Mouse (Mus musculus) stomach, embryonic 14.5 days (tissue): ENCODE measurements around the gene Mtap. TPM values are rescaled to one million over a fixed set of nuclear protein-coding genes. Genes with fewer than 3 reads are reported as not detected.

Source experiments
- ATAC-seq: fragments of 200-750 bp; cut with Nextera tagmentation; 2 replicates; pipeline ENCODE4 v1.8.0; 2017; ENCODE audit warnings: low read depth, moderate TSS enrichment; ENCODE audit not compliant: insufficient number of reproducible peaks, insufficient read depth, low FRiP score
- H3K27ac ChIP-seq: fragments of 300-500 bp; sonication (generic); 2 replicates; pipeline ENCODE4 v1.5.1; 2014; ENCODE audit warnings: mild to moderate bottlenecking, low read length, moderate library complexity, mixed read lengths
- H3K27me3 ChIP-seq: fragments of 300-500 bp; sonication (generic); 2 replicates; pipeline ENCODE4 v1.6.1; 2014; ENCODE audit warnings: low read length, control low read depth, mixed read lengths; ENCODE audit not compliant: control insufficient read depth, insufficient read depth
- H3K36me3 ChIP-seq: fragments of 300-500 bp; sonication (generic); 2 replicates; pipeline ENCODE4 v1.6.1; 2014; ENCODE audit warnings: mild to moderate bottlenecking, control low read depth, low read length, moderate library complexity, mixed read lengths; ENCODE audit not compliant: control insufficient read depth, insufficient read depth
- H3K4me1 ChIP-seq: fragments of 300-500 bp; sonication (generic); 2 replicates; pipeline ENCODE4 v1.6.1; 2014; ENCODE audit warnings: low read length, control low read depth, mixed read lengths; ENCODE audit not compliant: control insufficient read depth, insufficient read depth
- H3K4me2 ChIP-seq: fragments of 300-500 bp; sonication (generic); replicated peaks from 2 replicates; pipeline ENCODE4 v1.6.1; 2014; ENCODE audit warnings: low read depth, low read length, control low read depth
- H3K4me3 ChIP-seq: fragments of 300-500 bp; sonication (generic); 2 replicates; pipeline ENCODE4 v1.5.1; 2014; ENCODE audit warnings: low read depth, low read length, control low read depth
- H3K9ac ChIP-seq: fragments of 300-500 bp; sonication (generic); replicated peaks from 2 replicates; pipeline ENCODE4 v1.6.1; 2014; ENCODE audit warnings: low read depth, mild to moderate bottlenecking, control low read depth, low read length, moderate library complexity, mixed read lengths
- H3K9me3 ChIP-seq: fragments of 300-500 bp; sonication (generic); 2 replicates; pipeline ENCODE4 v1.6.1; 2016; ENCODE audit warnings: low read depth, low read length, control low read depth; ENCODE audit not compliant: control insufficient read depth
- whole genome bisulfite sequencing: fragments of 180-500 bp; shearing (Covaris S2); extraction: QIAGEN DNeasy Blood & Tissue Kit; methylation state at CpG from one replicate; pipeline ENCODE4 v1.1.7; 2014; 5-methylcytosine and 5-hydroxymethylcytosine counted together
- polyA plus RNA-seq: library from polyadenylated mRNA; unstranded; fragments of >200 nt; fragmentation: Nextera tagmentation; extraction: Ambion mirVana; gene quantifications from 2 replicates; pipeline ENCODE4 v1.2.1, GENCODE M21; 2014

The Mtap gene
- polyA plus RNA-seq, 1 experiment from 2014 or later = 73.0 TPM

- Histone ChIP-seq H3K9me3 (no peaks in the 10 kb centered on the region), H3K9ac (no peak overlapping the region), H3K4me2 (0 out of 2 replicates have a peak overlapping the region, but pooled peaks have one; percentile 2), H3K27ac (peak overlapping the region; percentile 77), H3K36me3 (no peaks in the 10 kb centered on the region), H3K4me3 (peak overlapping the region; percentile 2; the same call in 1 of the 2 replicates), H3K4me1 (no peaks in the 10 kb centered on the region), H3K27me3 (no peaks in the 10 kb centered on the region)
- 21% methylated on average over 20 of the region's 20 CpGs for WGBS
- peak; percentile 85 for ATAC-seq
These were observed 8.6 kb upstream of the Mtap start for GRCm38 (mm10) chr4:89128080-89128936.

DNA sequence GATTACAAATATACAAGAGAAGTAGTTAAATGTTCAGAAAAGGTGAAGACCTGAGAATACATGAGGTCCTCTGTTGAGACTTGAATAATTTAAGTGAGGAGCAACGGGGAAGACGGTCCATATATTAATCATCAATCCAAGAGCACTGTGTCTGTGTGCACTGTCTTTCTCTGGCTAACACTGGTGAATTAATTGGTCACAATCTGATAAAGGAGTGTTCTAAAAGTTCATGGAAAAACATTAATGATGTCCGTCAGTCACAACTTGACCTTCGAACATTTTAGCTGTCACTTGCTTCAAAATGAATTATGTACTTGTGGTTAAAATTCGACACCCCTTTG is 8.0 kb upstream of the Mtap start:
- H3K27me3 ChIP-seq = no peaks in the 10 kb centered on the region
- H3K4me1 ChIP-seq = no peaks in the 10 kb centered on the region
- H3K4me3 ChIP-seq = no peak overlapping the region
- 0 out of 2 replicates have a peak overlapping the region, but pooled peaks have one; percentile 2 for H3K4me2 ChIP-seq
- no peak overlapping the region for H3K9ac ChIP-seq
- H3K36me3 ChIP-seq = no peaks in the 10 kb centered on the region
- ATAC-seq = 0 out of 2 replicates have a peak, but pooled peaks have one; percentile 15
- H3K9me3 ChIP-seq = no peaks in the 10 kb centered on the region
- peak overlapping the region; percentile 77 for H3K27ac ChIP-seq
- 49% methylated on average over 5 of the region's 5 CpGs for WGBS

GRCm38 (mm10) chr4:89129311-89129913 is 7.5 kb upstream of the Mtap start:
- Histone ChIP-seq H3K27me3 (no peaks in the 10 kb centered on the region), H3K4me3 (no peak overlapping the region), H3K4me2 (no peak overlapping the region), H3K9me3 (no peaks in the 10 kb centered on the region), H3K27ac (no peak overlapping the region), H3K36me3 (no peaks in the 10 kb centered on the region), H3K9ac (no peak overlapping the region), H3K4me1 (no peaks in the 10 kb centered on the region)
- peak; percentile 38; the same call in 1 of the 2 replicates for ATAC-seq
- WGBS = 4% methylated on average over 5 of the region's 5 CpGs

DNA sequence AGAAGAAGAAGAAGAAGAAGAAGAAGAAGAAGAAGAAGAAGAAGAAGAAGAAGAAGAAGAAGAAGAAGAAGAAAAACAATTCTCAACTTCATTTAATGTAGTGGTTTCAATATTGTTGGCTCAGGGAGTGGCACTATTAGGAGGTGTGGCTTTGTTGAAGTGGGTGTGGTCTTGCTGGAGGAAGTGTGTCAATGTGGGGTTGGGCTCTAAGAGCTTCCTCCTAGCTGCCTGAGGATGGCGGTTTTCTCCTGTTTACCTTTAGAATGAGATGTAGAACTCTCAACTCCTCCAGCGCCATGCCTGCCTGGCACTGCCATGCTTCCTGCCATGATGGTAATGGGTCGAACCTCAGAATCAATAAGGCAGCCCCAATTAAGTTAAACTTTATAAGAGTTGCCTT is 5.1 kb upstream of the Mtap start:
- no peaks in the 10 kb centered on the region for H3K27me3 ChIP-seq
- no peaks in the 10 kb centered on the region for H3K9me3 ChIP-seq
- H3K4me3 ChIP-seq = no peak overlapping the region
- no peaks in the 10 kb centered on the region for H3K4me1 ChIP-seq
- H3K9ac ChIP-seq = no peak overlapping the region
- no peaks in the 10 kb centered on the region for H3K36me3 ChIP-seq
- no peak for ATAC-seq
- no peak overlapping the region for H3K4me2 ChIP-seq
- WGBS = 71% methylated on average over 3 of the region's 3 CpGs
- no peak overlapping the region for H3K27ac ChIP-seq

DNA sequence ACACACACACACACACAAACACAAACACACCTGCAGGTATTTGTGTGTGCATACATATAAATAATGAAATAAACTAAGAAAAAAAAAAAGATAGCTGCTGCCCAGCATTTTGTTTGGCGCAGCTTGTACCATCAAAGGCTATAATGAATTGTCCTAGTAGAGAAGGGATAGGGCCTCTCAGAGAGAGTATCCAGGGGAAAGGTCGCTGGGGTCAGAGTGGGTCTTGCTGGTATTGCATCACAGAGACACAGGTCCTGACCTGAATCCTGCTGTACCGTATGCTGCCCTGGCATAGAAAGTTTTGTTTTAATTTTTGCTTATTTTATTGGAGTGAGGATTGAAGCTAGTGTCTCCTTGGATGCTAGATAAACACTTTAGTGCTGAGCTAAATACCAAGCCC is 566 bp upstream of the Mtap start:
- no peaks in the 10 kb centered on the region for H3K36me3 ChIP-seq
- H3K27me3 ChIP-seq = no peaks in the 10 kb centered on the region
- WGBS = 19% methylated on average over 3 of the region's 3 CpGs

DNA sequence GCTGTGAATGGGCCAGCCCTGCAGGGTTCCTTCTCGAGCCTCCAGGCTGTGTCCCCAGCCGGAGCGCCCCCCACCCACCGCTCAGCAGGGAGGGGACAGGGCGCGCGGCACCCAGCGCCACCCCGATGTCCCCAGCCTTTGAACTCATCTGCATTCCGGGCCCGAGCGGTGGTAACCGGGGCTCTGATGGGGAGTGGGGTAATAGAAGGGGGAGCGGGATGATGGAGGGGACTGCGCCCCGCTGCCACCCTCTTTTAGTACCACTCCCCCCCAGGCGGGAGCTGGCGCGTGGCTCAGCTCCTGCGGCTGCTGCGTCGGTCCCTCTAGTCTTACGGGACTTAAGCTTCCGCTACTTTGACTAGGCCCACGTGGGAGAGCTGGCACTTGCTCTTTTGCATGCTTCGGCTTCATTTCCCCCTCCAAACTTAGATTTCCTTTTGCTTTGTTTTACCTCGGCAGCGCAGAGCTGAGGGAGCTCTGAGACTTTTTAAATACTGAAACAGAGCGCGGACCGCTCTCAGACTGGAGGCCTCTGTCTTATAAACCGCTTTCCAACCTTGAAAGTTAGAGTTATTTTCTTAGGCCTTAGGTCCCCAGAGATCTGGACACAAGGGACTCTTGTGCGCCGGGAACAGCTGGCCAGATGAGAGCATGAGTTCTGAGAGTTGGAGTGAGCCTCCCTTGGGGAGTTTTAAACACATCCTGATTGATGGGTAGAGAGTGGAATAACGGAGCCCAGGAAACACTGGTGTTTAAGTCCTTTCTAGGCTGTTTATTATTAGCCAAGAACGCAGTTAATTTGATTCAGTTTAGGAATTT is 829 bp downstream of the Mtap start:
- Histone ChIP-seq H3K36me3 (no peaks in the 10 kb centered on the region), H3K4me1 (peaks cover 18% of the 10 kb centered on the region), H3K9ac (peak overlapping the region; percentile 68), H3K9me3 (no peaks in the 10 kb centered on the region), H3K4me2 (peak overlapping the region; percentile 51), H3K27me3 (no peaks in the 10 kb centered on the region), H3K4me3 (peak overlapping the region; percentile 84), H3K27ac (peak overlapping the region; percentile 95)
- ATAC-seq = peak; percentile 83; the same call in 1 of the 2 replicates
- under 1% methylated on average over 36 of the region's 36 CpGs for WGBS

More for the DNA sequence above, 566 bp upstream of the Mtap start:
- Histone ChIP-seq H3K27ac (peak overlapping the region; percentile 95; the same call in 1 of the 2 replicates), H3K4me2 (peak overlapping the region; percentile 51; the same call in 1 of the 2 replicates), H3K4me3 (peak overlapping the region; percentile 84; the same call in 1 of the 2 replicates), H3K9me3 (no peaks in the 10 kb centered on the region), H3K4me1 (peaks cover 18% of the 10 kb centered on the region), H3K9ac (no peak overlapping the region)
- no peak for ATAC-seq

GRCm38 (mm10) chr4:89138361-89138651 is 1.4 kb downstream of the Mtap start:
- ATAC-seq = no peak
- Histone ChIP-seq H3K9ac (peak overlapping the region; percentile 68), H3K36me3 (no peaks in the 10 kb centered on the region), H3K9me3 (no peaks in the 10 kb centered on the region), H3K4me2 (peak overlapping the region; percentile 51), H3K4me3 (peak overlapping the region; percentile 84), H3K27me3 (no peaks in the 10 kb centered on the region), H3K27ac (peak overlapping the region; percentile 95; the same call in 1 of the 2 replicates), H3K4me1 (peaks cover 18% of the 10 kb centered on the region)
- 12% methylated on average over 4 of the region's 4 CpGs for WGBS

DNA sequence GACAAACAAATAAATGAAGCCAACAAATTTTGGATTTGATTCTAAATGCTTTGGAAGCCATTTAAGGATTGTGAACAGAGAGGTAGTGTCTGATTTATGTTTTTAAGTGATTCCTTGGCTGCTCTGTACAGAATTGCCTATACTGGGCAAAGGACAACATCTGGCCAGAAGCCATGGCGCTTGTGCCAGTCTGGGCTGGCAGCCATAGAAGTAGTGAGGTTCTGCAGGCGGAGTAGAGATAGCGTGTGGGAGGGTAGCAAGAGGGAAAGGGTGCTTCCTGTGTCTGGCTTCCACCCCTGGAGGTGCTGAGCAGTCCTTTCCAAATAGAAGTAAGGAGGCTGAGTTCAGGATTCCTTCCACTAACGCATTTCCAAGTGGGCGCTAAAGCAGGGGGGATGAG is 3.9 kb downstream of the Mtap start:
- no peak overlapping the region for H3K27ac ChIP-seq
- H3K9me3 ChIP-seq = no peaks in the 10 kb centered on the region
- no peak for ATAC-seq
- H3K27me3 ChIP-seq = no peaks in the 10 kb centered on the region
- no peaks in the 10 kb centered on the region for H3K36me3 ChIP-seq
- no peak overlapping the region for H3K9ac ChIP-seq
- WGBS = 53% methylated on average over 5 of the region's 5 CpGs
- no peak overlapping the region for H3K4me3 ChIP-seq
- no peak overlapping the region for H3K4me2 ChIP-seq
- H3K4me1 ChIP-seq = peaks cover 18% of the 10 kb centered on the region
